ENCODE assay signal across 13 mouse cellular contexts in the genomic region with DNA sequence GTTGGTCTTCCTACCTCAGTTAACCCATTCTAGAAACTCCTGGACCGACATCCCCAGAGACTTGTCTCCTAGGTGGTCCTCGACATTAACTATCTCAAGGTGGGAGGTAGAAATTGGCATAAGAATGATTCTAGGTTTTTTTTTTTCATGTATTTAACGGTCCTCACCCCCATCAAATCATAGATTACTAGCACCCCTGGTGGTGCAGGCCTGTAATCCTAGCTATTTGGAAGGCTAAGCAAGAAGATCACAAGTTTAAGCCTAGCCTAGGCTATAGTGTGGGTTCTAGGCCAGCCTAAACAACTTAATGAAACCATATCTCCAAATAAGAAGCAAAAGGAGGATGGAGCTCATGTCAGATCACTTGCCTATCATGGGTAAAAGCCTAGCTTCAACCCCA.
"Had no signal": no experiment of that assay in that cellular context is flagged by ENCODE, and none has a peak within 500 bp of the region (broad histone marks: within the 10 kb centered on the region; RNA-seq: fewer than 3 reads in every experiment).

No protein-coding gene starts in this region.

- H3K36me3 ChIP-seq: limb, embryonic 10.5 days; liver, embryonic 12.5 days; midbrain, embryonic 12.5 days had no signal

- H3K27me3 ChIP-seq: liver, embryonic 12.5 days had no signal

- H3K4me1 ChIP-seq: limb, embryonic 10.5 days; liver, embryonic 12.5 days; megakaryocyte, embryonic 14.5 days; midbrain, embryonic 12.5 days had no signal

- H3K27ac ChIP-seq: left cerebral cortex, adult 2 months; limb, embryonic 10.5 days; liver, embryonic 12.5 days; midbrain, embryonic 12.5 days had no signal

- H3K4me2 ChIP-seq: liver, embryonic 12.5 days; midbrain, embryonic 12.5 days had no signal

- H3K9ac ChIP-seq: liver, embryonic 12.5 days; midbrain, embryonic 12.5 days had no signal

- ATAC-seq: hindbrain, embryonic 16.5 days; inflammation-experienced regulatory T-cells, adult 6 months; intestine, postnatal 0 days; liver, embryonic 12.5 days had no signal

- H3K9me3 ChIP-seq: limb, embryonic 10.5 days; liver, embryonic 12.5 days; megakaryocyte, embryonic 14.5 days; midbrain, embryonic 12.5 days had no signal

- DNase-seq: kidney, adult 8-10 months; kidney, postnatal 4 days; right cerebral cortex, postnatal 14 days; thymus, adult 18-20 months; thymus, postnatal 14 days had no signal

- H3K4me3 ChIP-seq: left cerebral cortex, adult 2 months; limb, embryonic 10.5 days; liver, embryonic 12.5 days; megakaryocyte, embryonic 14.5 days; midbrain, embryonic 12.5 days had no signal
